Mouse (Mus musculus): Measurements from ENCODE around the gene Edil3.

GRCm38 (mm10) chr13:89123396-89123795 lies 302.1 kb downstream of the Edil3 start:
- TF ChIP-seq CTCF (IDR thresholded peaks at IDR 0.05; ENCODE audit: insufficient read depth, low read length) (no peak), POLR2A (IDR thresholded peaks at IDR 0.05; ENCODE audit: borderline replicate concordance, extremely low read depth, low read depth, low read length) (no peak)

Measured in lung, adult 2 months (tissue).